Mouse (Mus musculus): ENCODE results near the gene Gsta3.

DNA sequence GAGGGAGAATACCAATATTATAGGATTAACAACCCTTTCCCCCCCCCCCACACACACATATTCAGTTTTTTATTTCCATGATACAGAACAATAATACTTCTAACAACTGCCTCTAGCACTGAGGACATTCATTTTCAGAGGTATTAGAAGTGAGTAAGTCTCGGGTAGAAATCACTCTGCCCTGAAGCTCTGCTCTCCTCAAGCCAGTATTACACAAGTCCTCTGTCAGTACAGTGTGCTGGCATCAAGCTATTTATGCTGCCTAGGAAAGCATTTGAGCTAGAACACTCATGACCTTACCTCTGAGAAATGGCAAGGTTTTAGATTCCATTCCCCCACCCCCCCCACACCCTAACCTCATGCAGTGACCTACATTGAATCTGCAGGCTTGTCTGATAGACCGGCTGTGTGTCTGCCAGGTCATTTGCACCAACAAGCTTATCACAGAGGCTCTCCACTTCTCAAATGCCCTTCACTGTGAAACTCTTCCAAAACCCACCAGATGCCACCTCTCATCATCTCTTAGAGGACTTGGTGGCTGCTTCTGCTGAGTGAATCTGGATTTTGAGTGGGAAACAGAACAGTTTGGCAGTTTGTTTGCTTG lies 34.1 kb downstream of the Gsta3 start:
- TF ChIP-seq POLR2A (IDR thresholded peaks at IDR 0.05; ENCODE audit: insufficient read length, low read depth), result no peak
- TF ChIP-seq USF1 (IDR thresholded peaks at IDR 0.05; ENCODE audit: low read depth), result no peak
- no peak for TF ChIP-seq SRF (IDR thresholded peaks at IDR 0.05; ENCODE audit: control insufficient read depth, insufficient read length, low read depth)
- TF ChIP-seq POLR2AphosphoS2 (IDR thresholded peaks at IDR 0.05; ENCODE audit: insufficient read length, low read depth), result no peak
- no peak for TF ChIP-seq MAX (IDR thresholded peaks at IDR 0.05; ENCODE audit: low read depth)
- TF ChIP-seq TCF12 (IDR thresholded peaks at IDR 0.05; ENCODE audit: insufficient read depth, poor library complexity, severe bottlenecking), result no peak

All from myocyte (in vitro differentiated cells).